Mouse (Mus musculus) stomach, postnatal 0 days (tissue): Measurements from ENCODE around the gene Fgf22.

ENCODE experiments used
- CTCF ChIP-seq: IDR thresholded peaks from 2 replicates; pipeline ENCODE4 v1.5.1; 2016; ENCODE audit warnings: antibody characterized with exemption, low read depth, mild to moderate bottlenecking, moderate library complexity
- EP300 ChIP-seq: optimal IDR thresholded peaks from 2 replicates; pipeline ENCODE3; 2016; ENCODE audit warnings: antibody characterized with exemption

- TF ChIP-seq EP300 (no peak), CTCF (peak; percentile 18; the same call in 1 of the 2 replicates)
These were observed 27.1 kb downstream of the Fgf22 start for GRCm38 (mm10) chr10:79781956-79782355.
